10 mouse cellular contexts compared by ENCODE assay signal in the genomic region with DNA sequence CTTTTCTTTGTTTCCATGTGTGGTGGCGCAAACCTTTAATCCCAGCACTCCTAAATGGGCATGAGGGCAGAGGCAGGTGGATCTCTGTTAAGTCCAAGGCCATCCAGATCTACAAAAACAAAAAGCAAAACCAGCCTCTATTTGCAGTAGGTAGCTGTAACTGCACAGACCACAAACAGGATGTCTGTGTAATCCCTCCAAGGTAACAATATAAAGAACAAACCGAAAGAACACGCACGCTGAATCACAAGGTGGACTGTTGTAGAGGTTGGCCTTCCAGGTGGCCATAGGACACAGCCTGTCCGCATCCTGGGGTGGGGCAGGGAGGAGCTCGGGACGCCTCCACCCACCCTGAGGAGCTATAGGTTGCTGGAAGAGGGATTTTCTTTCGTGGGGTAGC. TPM values are rescaled to one million over a fixed set of nuclear protein-coding genes. Genes with fewer than 3 reads are reported as not detected.
DNase-seq lines count a peak whose midpoint lies in the region; ATAC-seq lines count a peak whose summit lies in the region.
"Had no signal": no experiment of that assay in that cellular context is flagged by ENCODE, and none has a peak within 500 bp of the region (broad histone marks: within the 10 kb centered on the region; RNA-seq: fewer than 3 reads in every experiment).

No protein-coding gene starts in this region.

- no peaks in the 10 kb centered on the region for H3K9me3 ChIP-seq in heart, embryonic 15.5 days (replicated peaks)
- H3K9me3 ChIP-seq in midbrain, embryonic 14.5 days (ENCODE audit: control insufficient read depth, low read length): no peaks in the 10 kb centered on the region

- H3K36me3 ChIP-seq in heart, embryonic 15.5 days: no peaks in the 10 kb centered on the region
- no peaks in the 10 kb centered on the region for H3K36me3 ChIP-seq in midbrain, embryonic 14.5 days (ENCODE audit: control insufficient read depth, insufficient read depth, low read length)

- intact Hi-C loops in left cerebral cortex, postnatal 36 days (cut with DNase I): no loop called here
- intact Hi-C loops in left cerebral cortex, postnatal 4 days (cut with DNase I): loop anchor here (10.0 kb wide), 1 partner anchor 56 kb away; no protein-coding TSS in a partner anchor

- no peak overlapping the region for H3K9ac ChIP-seq in heart, embryonic 15.5 days
- no peak overlapping the region for H3K9ac ChIP-seq in midbrain, embryonic 14.5 days (replicated peaks; ENCODE audit: low read length)

- H3K27me3 ChIP-seq in heart, embryonic 15.5 days: no peaks in the 10 kb centered on the region
- no peaks in the 10 kb centered on the region for H3K27me3 ChIP-seq in midbrain, embryonic 14.5 days (ENCODE audit: control insufficient read depth, insufficient read depth, low read length)

- WGBS in heart, embryonic 15.5 days: 76% methylated on average over 8 of the region's 8 CpGs
- 83% methylated on average over 8 of the region's 8 CpGs for WGBS in midbrain, embryonic 14.5 days

- no peak for ATAC-seq in heart, embryonic 15.5 days (replicated peaks; ENCODE audit: insufficient number of reproducible peaks, insufficient read depth, low FRiP score, low read depth)
- ATAC-seq in hematopoietic stem cell, adult 5-6 weeks (replicated peaks in 1 of 2; ENCODE audit: insufficient read depth in 1 of 2, low FRiP score in 2 of 2, low TSS enrichment in 1 of 2, low read depth in 1 of 2, poor library complexity in 2 of 2, severe bottlenecking in 2 of 2): peak; percentile 14 to 23; a peak in 3 of 4 replicates
- ATAC-seq in midbrain, embryonic 14.5 days (ENCODE audit: low FRiP score, low TSS enrichment): no peak

- no peak overlapping the region for H3K27ac ChIP-seq in heart, embryonic 15.5 days
- H3K27ac ChIP-seq in midbrain, embryonic 14.5 days (replicated peaks; ENCODE audit: low read depth, low read length): no peak overlapping the region

- peak overlapping the region; percentile 64 for H3K4me2 ChIP-seq in heart, embryonic 15.5 days
- 0 out of 2 replicates have a peak overlapping the region, but pooled peaks have one; percentile 55 for H3K4me2 ChIP-seq in midbrain, embryonic 14.5 days (ENCODE audit: low read length)

- no peak overlapping the region; the same call in 1 of the 2 replicates for H3K4me3 ChIP-seq in heart, embryonic 15.5 days
- no peak overlapping the region for H3K4me3 ChIP-seq in midbrain, embryonic 14.5 days (replicated peaks; ENCODE audit: low read depth, low read length)

- no peak for DNase-seq in heart, adult 8-10 months (ENCODE audit: low spot score)
- peak; percentile 16 for DNase-seq in CD4-positive, CD25-positive, alpha-beta regulatory T cell, adult 2 months (ENCODE audit: low read depth, low spot score)
- no peak for DNase-seq in midbrain, embryonic 14.5 days
- no peak for DNase-seq in left cerebral cortex, postnatal 36 days (ENCODE audit: low spot score in 2 of 2)
- DNase-seq in left cerebral cortex, postnatal 4 days: no peak
- no peak for DNase-seq in layer of hippocampus, adult 9-11 months
- DNase-seq: liver; thymus, postnatal 14 days had no signal

- peaks cover 7% of the 10 kb centered on the region; the same call in 1 of the 2 replicates for H3K4me1 ChIP-seq in heart, embryonic 15.5 days (replicated peaks)
- peaks cover 10% of the 10 kb centered on the region for H3K4me1 ChIP-seq in midbrain, embryonic 14.5 days (ENCODE audit: control insufficient read depth, insufficient read depth, low read length)

RNA-seq across cellular contexts. Expression of gene Epcam, which starts 26.9 kb away (rescaled TPM):
- polyA plus RNA-seq in heart, embryonic 15.5 days (2015; fragmentation: Nextera tagmentation; extraction: Ambion mirVana): 8.7 and 43.0 TPM in 2 replicates
- total RNA-seq in heart, adult 8-10 months (2022): not detected
- 2.3 and 3.6 TPM in 2 replicates for total RNA-seq in hematopoietic stem cell, adult 5-6 weeks (2017)
- polyA plus RNA-seq in midbrain, embryonic 14.5 days (2014; fragmentation: Nextera tagmentation; extraction: Ambion mirVana): 3.0 and 3.8 TPM in 2 replicates
- total RNA-seq in left cerebral cortex, postnatal 36 days (2021): not detected
- under 1 TPM; 0.40 to 0.54 TPM for total RNA-seq in left cerebral cortex, postnatal 4 days (2021)

Comparison
In these comparisons a context has a peak if more than half of its experiments do, and no peak if none do; other contexts are left out.
1. ATAC-seq: peak in hematopoietic stem cell, adult 5-6 weeks (2 of 2); none in heart, embryonic 15.5 days (single experiment) and midbrain, embryonic 14.5 days (single experiment).